In the genomic region with DNA sequence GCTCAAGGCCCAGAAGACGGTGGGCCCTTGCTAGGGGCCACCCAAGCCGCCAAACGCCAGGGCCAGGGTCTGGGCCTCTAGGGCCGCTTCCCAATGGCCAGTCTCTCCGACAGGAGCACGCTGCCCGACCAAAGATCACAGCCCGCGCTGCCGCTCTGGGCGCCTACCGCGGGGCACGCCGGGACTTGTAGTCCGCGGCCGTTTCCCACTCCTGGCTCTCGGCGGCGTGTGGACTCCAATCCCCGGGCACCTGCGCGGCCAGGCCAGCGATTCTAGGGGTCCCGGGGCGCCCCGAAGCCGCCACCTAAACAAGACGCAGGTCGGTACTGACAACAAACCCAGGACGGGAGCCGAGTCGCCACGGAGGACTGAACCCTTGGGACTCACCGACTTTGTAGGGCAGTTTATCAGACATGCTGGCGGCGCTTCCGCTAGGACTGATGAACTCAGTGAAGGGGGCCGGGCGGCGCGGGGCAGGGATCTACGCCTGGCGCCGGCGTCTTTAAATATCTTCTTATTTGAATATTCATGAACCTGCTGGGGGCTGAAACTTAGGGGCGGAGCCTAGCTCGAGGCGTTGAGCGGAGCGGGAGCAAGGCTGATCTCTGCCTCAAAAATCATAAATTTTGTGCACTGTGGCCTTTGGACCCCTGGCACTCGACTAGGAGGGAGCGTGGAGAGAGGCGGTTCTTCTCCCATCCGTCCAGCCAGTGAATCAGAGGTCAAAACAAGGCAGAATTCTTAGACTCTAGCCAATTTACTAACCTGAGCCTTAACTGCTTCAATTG, we compare ENCODE assay signal across 8 mouse cellular contexts. TPM values are rescaled to one million over a fixed set of nuclear protein-coding genes. Genes with fewer than 3 reads are reported as not detected.
DNase-seq lines count a peak whose midpoint lies in the region; ATAC-seq and TF ChIP-seq lines count a peak whose summit lies in the region.

A gene (minus strand): TSS at position 520 of the 788 bp plus-strand sequence.

- H3K4me1 ChIP-seq in hindbrain, embryonic 10.5 days (replicated peaks), result peaks cover 32% of the 10 kb centered on the region
- peaks cover 4% of the 10 kb centered on the region; the same call in 1 of the 2 replicates for H3K4me1 ChIP-seq in lung, postnatal 0 days (ENCODE audit: insufficient read depth, low read depth, low read length)

- no peaks in the 10 kb centered on the region for H3K9me3 ChIP-seq in hindbrain, embryonic 10.5 days
- H3K9me3 ChIP-seq in lung, postnatal 0 days (ENCODE audit: low read length), result no peaks in the 10 kb centered on the region

- H3K27ac ChIP-seq in hindbrain, embryonic 10.5 days, result peak within 1 kb of the TSS; percentile 92
- H3K27ac ChIP-seq in lung, postnatal 0 days (ENCODE audit: low read length), result peak within 1 kb of the TSS; percentile 54

- peak within 1 kb of the TSS; percentile 55 for H3K9ac ChIP-seq in lung, postnatal 0 days (replicated peaks; ENCODE audit: low read depth)

- peak within 1 kb of the TSS; percentile 92 for H3K4me2 ChIP-seq in lung, postnatal 0 days (replicated peaks; ENCODE audit: low read depth, low read length)

- H3K36me3 ChIP-seq in hindbrain, embryonic 10.5 days, result peaks cover 7% of the 10 kb centered on the region
- H3K36me3 ChIP-seq in lung, postnatal 0 days (ENCODE audit: insufficient read depth, low read length), result no peaks in the 10 kb centered on the region

- no peak for TF ChIP-seq CTCF in lung, postnatal 0 days (IDR thresholded peaks at IDR 0.05)

- TF ChIP-seq EP300 in lung, postnatal 0 days (IDR thresholded peaks at IDR 0.05), result no peak

- peak; percentile 97 for ATAC-seq in frontal cortex, adult (ENCODE audit: low TSS enrichment)
- ATAC-seq in lung, postnatal 0 days, result peak; percentile 97

- peaks cover 7% of the 10 kb centered on the region; the same call in 1 of the 2 replicates for H3K27me3 ChIP-seq in hindbrain, embryonic 10.5 days (ENCODE audit: insufficient read depth, poor library complexity, severe bottlenecking)
- H3K27me3 ChIP-seq in lung, postnatal 0 days (replicated peaks; ENCODE audit: insufficient read depth, low read length), result no peaks in the 10 kb centered on the region

- WGBS in hindbrain, embryonic 10.5 days, result under 1% methylated on average over 56 of the region's 56 CpGs
- 1% methylated on average over 56 of the region's 56 CpGs for WGBS in lung, postnatal 0 days

- DNase-seq in MEL-GATA-1-ER (ENCODE audit: extremely low read depth, low read depth), result peak; percentile 77
- peak; percentile 90 for DNase-seq in cerebellum, adult 8-10 months
- peak; percentile 94 for DNase-seq in hindbrain, embryonic 10.5 days (ENCODE audit: low spot score)
- peak; percentile 91 for DNase-seq in layer of hippocampus, adult 9-11 months
- DNase-seq in lung, postnatal 0 days (ENCODE audit: low spot score), result peak; percentile 95
- DNase-seq in ovary, postnatal 14 days (ENCODE audit: low spot score), result peak; percentile 76
- DNase-seq in thymus, postnatal 14 days, result peak; percentile 91

- H3K4me3 ChIP-seq in hindbrain, embryonic 10.5 days, result peak within 1 kb of the TSS; percentile 68
- H3K4me3 ChIP-seq in lung, postnatal 0 days (ENCODE audit: low read depth, low read length), result peak within 1 kb of the TSS; percentile 71

RNA-seq across cellular contexts. Expression of the gene that starts here (rescaled TPM):
- polyA plus RNA-seq in hindbrain, embryonic 10.5 days (2016; fragmentation: Nextera tagmentation; extraction: Ambion mirVana), result 85.0 and 105 TPM in 2 replicates
- 13.3 and 14.4 TPM in 2 replicates for polyA plus RNA-seq in lung, postnatal 0 days (2015; fragmentation: Nextera tagmentation; extraction: Ambion mirVana)

Comparison
In these comparisons a context has a peak if more than half of its experiments do, and no peak if none do; other contexts are left out.
1. Peak in every context shown above with its lines: DNase-seq, ATAC-seq, H3K4me3 ChIP-seq and H3K27ac ChIP-seq.